Mouse (Mus musculus) kidney, postnatal 14 days (tissue): Measurements from ENCODE around the gene Klf5.

Experiments
- DNase-seq: peaks from one replicate; pipeline ENCODE4 v3.0.0; 2022; ENCODE audit warnings: mixed read lengths

Gene Klf5

GRCm38 (mm10) chr14:99310358-99310757, 11.9 kb downstream of the Klf5 start:
- no peak for DNase-seq

DNA sequence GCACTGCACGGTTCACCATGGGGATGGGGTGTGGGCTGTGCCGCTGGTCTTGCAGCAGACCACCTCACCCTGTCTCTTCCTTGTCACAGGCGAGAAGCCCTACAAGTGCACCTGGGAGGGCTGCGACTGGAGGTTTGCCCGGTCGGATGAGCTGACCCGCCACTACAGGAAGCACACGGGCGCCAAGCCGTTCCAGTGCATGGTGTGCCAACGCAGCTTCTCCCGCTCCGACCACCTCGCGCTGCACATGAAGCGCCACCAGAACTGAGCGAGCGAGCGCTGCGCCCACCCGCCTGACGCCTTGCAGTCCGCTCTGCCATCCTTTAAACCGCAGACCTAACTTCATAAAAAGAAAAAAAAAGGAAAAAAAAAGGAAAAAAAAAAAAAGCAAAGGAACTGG, 14.6 kb downstream of the Klf5 start:
- DNase-seq, result no peak

DNA sequence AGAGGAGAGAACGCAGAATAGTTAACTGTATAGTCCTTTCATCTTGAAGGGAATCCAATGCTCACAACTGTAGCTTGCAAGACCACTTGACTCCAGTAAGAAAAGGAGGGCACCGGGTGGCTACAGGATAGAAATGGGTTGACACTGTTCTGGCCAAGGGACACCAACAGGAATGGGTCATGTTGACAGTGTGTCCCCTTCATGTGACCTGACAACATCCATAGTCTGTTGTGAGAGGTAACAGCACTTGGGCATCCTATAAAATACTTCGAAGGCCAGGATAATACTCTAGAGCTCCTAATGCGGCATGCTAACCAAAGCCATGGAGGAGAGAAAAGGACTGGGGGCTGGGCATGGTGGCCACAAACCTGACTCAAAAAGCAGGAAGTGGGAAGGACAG, 17.8 kb downstream of the Klf5 start:
- DNase-seq, result no peak

GRCm38 (mm10) chr14:99320736-99321135, 22.2 kb downstream of the Klf5 start:
- DNase-seq, result no peak

GRCm38 (mm10) chr14:99323376-99323775, 24.9 kb downstream of the Klf5 start:
- DNase-seq, result no peak

DNA sequence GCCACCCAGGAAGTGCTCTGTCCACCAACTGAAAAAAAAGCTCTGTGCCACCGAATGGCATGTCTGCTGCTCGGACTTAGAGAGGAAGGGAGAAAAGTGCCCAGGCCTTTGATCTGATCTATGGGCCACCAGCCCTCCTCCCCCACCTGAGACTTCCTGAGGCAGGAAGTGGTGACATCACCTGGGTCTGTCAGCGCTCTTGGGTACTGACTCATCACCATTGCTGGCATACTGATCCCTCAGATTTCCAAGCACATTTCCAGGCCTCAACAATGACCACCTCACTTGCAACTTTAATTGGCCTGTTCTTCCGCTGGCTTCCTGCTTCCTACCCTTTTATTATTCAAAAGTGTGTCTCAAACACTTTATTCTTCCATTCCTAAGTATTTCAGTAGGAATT, 26.0 kb downstream of the Klf5 start:
- no peak for DNase-seq

- no peak for DNase-seq
These were observed 27.3 kb downstream of the Klf5 start for GRCm38 (mm10) chr14:99325597-99326472.

DNA sequence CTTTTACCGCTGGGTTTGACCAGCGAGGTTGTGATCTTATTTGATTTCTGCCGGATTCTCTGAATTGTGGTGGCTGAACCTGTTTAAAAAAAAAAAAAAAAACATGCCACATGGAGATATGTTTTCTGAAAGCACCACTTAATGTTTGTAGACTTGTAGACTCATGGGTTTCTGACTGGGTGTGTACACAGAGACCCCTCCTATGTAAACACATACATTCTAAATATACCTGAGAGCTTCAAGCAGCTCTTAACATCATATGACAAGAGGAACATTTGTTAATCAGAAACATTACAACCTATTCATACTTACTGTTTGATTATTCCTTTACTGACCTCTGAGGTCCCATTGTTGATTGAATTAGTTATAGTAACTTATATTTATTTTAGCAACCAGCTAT, 38.1 kb downstream of the Klf5 start:
- no peak for DNase-seq

GRCm38 (mm10) chr14:99339021-99339420, 40.5 kb downstream of the Klf5 start:
- DNase-seq, result no peak

DNA sequence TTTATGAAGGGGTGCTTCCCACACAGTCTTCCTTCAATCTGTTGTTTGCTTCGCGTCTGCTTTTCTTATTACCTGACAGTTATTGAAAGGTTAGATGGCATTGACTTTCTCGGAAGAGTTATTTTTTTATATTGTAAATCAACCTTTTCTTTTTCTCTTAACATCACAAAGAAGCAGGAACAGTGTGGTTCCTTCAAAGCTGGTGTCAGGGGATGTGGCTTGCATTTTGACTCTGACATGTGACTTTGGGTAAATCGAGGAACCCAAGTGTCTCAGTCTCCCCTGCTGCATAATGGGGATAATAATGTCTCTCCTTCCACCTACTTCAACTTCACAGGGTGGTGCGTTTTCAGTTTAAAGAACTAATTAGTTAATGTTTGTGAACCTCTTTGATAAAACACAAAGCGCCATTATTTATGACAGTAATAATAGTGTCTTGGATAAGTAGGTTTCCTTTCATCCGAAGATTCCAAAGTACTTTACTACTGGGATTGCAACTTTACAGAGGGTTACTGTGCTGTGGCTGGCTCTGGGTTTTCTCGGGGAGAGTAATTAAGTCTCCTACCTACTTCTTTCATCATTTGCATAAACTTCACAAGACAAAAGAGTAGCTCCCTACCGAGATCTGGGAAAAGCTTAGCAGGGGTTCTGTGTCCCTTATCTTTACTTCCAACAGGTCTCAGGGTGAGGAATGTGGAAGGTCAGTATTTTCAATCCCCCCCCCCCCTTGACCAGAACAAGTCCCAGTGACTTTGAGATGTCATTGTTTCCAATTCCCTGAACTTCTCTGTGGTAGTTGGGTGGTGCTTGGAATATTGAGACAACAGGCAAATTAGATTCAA, 41.4 kb downstream of the Klf5 start:
- no peak for DNase-seq

DNA sequence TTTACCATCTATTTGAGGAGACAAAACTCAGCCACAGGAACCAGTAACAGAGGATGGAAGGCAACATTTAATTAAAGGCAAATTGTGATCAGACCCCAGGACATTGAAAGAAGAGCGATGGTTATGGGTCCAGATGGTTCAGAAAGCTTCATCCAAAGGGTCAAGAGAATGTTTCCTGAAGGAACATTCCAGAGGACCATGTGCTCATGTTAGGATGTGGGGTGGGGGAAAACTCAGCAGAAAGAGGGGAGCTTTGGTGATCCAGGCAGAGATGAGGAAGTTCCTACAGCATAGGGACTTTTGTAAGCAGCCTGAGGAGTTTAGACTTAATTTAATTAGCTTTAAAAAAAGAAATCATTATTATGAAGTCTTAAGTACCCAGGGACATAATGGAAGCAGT, 42.2 kb downstream of the Klf5 start:
- DNase-seq, result no peak

GRCm38 (mm10) chr14:99348175-99348764, 49.8 kb downstream of the Klf5 start:
- DNase-seq, result no peak

- DNase-seq, result no peak
These were observed 51.1 kb downstream of the Klf5 start for GRCm38 (mm10) chr14:99349606-99350005.

GRCm38 (mm10) chr14:99352989-99353388, 54.5 kb downstream of the Klf5 start:
- no peak for DNase-seq

GRCm38 (mm10) chr14:99354046-99354445, 55.6 kb downstream of the Klf5 start:
- DNase-seq, result no peak

GRCm38 (mm10) chr14:99354761-99355609, 56.5 kb downstream of the Klf5 start:
- no peak for DNase-seq

- no peak for DNase-seq
These were observed 57.0 kb downstream of the Klf5 start for GRCm38 (mm10) chr14:99355610-99355870.

DNA sequence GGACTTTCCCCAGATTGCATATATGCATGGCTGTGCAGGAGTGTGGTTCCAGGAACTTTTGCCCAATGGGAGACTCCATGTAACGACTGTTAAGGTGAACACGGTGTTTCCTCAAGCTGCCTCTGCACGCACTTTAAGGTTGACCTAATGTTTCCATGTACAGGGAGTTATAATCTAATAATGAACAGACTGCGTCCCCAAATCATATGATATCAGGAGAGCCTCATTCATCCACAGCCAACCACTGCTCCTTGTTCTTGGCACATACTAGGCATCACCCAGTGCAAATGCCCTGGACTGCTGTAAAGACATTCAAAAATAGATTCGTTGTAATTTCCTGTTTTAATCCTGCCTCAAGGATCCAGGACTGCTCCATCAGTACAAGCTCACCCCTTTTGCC, 64.5 kb downstream of the Klf5 start:
- no peak for DNase-seq

- DNase-seq, result no peak
These were observed 65.7 kb downstream of the Klf5 start for GRCm38 (mm10) chr14:99364007-99364784.
